Mouse (Mus musculus): ENCODE measurements at regions not wholly inside any gene's neighbourhood (a gene's known extent, or its start where the extent isn't known, plus 50 kb on each side); places are given as distances from the start of the nearest gene placed in this dataset.

GRCm38 (mm10) chr2:129911203-129911921 is 100.8 kb upstream of the Tgm3 start:
- DNase-seq (ENCODE audit: low spot score) (no peak), ATAC-seq (ENCODE audit: extremely low read depth, insufficient number of reproducible peaks, low FRiP score, poor library complexity, severe bottlenecking) (no peak)
- TF ChIP-seq CTCF (IDR thresholded peaks at IDR 0.05; ENCODE audit: low read depth, low read length) (no peak), POLR2AphosphoS5 (IDR thresholded peaks at IDR 0.05; ENCODE audit: insufficient replicate concordance, low read depth, low read length) (no peak), TAL1 (conservative IDR thresholded peaks at IDR 0.05; ENCODE audit: low read depth, low read length) (no peak), GATA1 (IDR thresholded peaks at IDR 0.05; ENCODE audit: borderline replicate concordance, low read length) (no peak), GATA2 (IDR thresholded peaks at IDR 0.05; ENCODE audit: borderline replicate concordance, low read depth, low read length) (no peak)

GRCm38 (mm10) chr2:129912556-129912955 is 99.6 kb upstream of the Tgm3 start:
- TF ChIP-seq GATA1 (IDR thresholded peaks at IDR 0.05; ENCODE audit: borderline replicate concordance, low read length): no peak
- TF ChIP-seq CTCF (IDR thresholded peaks at IDR 0.05; ENCODE audit: low read depth, low read length): no peak
- no peak for TF ChIP-seq TAL1 (conservative IDR thresholded peaks at IDR 0.05; ENCODE audit: low read depth, low read length)
- no peak for TF ChIP-seq GATA2 (IDR thresholded peaks at IDR 0.05; ENCODE audit: borderline replicate concordance, low read depth, low read length)
- no peak for TF ChIP-seq POLR2AphosphoS5 (IDR thresholded peaks at IDR 0.05; ENCODE audit: insufficient replicate concordance, low read depth, low read length)
- no peaks in the 10 kb centered on the region for H3K36me3 ChIP-seq (replicated peaks)
- no peaks in the 10 kb centered on the region for H3K9me3 ChIP-seq (replicated peaks)
- H3K27me3 ChIP-seq (ENCODE audit: insufficient read depth, low read length): peaks cover 8% of the 10 kb centered on the region
- no peak for ATAC-seq (ENCODE audit: extremely low read depth, insufficient number of reproducible peaks, low FRiP score, poor library complexity, severe bottlenecking)
- DNase-seq (ENCODE audit: low spot score): no peak
- H3K4me1 ChIP-seq (ENCODE audit: insufficient read depth, low read depth, low read length): no peaks in the 10 kb centered on the region
- no peak overlapping the region for H3K4me3 ChIP-seq (ENCODE audit: low read depth, low read length)

More at GRCm38 (mm10) chr2:129911203-129911921, 100.8 kb upstream of the Tgm3 start:
- Histone ChIP-seq H3K27me3 (ENCODE audit: insufficient read depth, low read length) (peaks cover 8% of the 10 kb centered on the region), H3K9me3 (replicated peaks) (no peaks in the 10 kb centered on the region), H3K36me3 (replicated peaks) (no peaks in the 10 kb centered on the region), H3K4me1 (ENCODE audit: insufficient read depth, low read depth, low read length) (no peaks in the 10 kb centered on the region), H3K4me3 (ENCODE audit: low read depth, low read length) (no peak overlapping the region)

GRCm38 (mm10) chr2:129914261-129914660 is 97.9 kb upstream of the Tgm3 start:
- ATAC-seq (ENCODE audit: extremely low read depth, insufficient number of reproducible peaks, low FRiP score, poor library complexity, severe bottlenecking): no peak

DNA sequence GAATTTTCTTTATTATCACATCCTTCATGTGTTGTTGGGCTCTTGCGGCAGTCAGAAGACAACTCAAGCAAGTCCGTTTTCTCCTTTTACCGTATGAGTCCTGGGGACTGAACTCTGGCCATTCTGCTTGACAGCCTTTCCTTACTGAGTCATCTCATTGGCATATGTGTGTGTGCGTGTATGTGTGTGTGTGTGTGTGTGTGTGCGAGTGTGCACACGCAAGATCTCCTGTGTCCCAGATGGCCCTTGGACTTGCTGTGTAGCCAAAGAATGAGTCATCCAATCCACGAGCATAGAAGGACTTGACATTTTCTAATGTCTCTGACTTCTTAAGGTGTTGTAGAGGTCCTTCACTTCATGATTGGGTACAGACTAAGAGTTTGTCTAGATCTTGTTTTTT is 95.7 kb upstream of the Tgm3 start:
- TF ChIP-seq CTCF (IDR thresholded peaks at IDR 0.05; ENCODE audit: low read depth, low read length) (no peak), GATA1 (IDR thresholded peaks at IDR 0.05; ENCODE audit: borderline replicate concordance, low read length) (no peak), GATA2 (IDR thresholded peaks at IDR 0.05; ENCODE audit: borderline replicate concordance, low read depth, low read length) (no peak), TAL1 (conservative IDR thresholded peaks at IDR 0.05; ENCODE audit: low read depth, low read length) (no peak), POLR2AphosphoS5 (IDR thresholded peaks at IDR 0.05; ENCODE audit: insufficient replicate concordance, low read depth, low read length) (no peak)
- DNase-seq (ENCODE audit: low spot score) (no peak), ATAC-seq (ENCODE audit: extremely low read depth, insufficient number of reproducible peaks, low FRiP score, poor library complexity, severe bottlenecking) (no peak)
- Histone ChIP-seq H3K36me3 (replicated peaks) (no peaks in the 10 kb centered on the region), H3K4me3 (ENCODE audit: low read depth, low read length) (no peak overlapping the region), H3K27me3 (ENCODE audit: insufficient read depth, low read length) (no peaks in the 10 kb centered on the region), H3K4me1 (ENCODE audit: insufficient read depth, low read depth, low read length) (no peaks in the 10 kb centered on the region), H3K9me3 (replicated peaks) (no peaks in the 10 kb centered on the region)

More at GRCm38 (mm10) chr2:129914261-129914660, 97.9 kb upstream of the Tgm3 start:
- no peak for DNase-seq (ENCODE audit: low spot score)
- no peaks in the 10 kb centered on the region for H3K9me3 ChIP-seq (replicated peaks)
- H3K27me3 ChIP-seq (ENCODE audit: insufficient read depth, low read length): peaks cover 2% of the 10 kb centered on the region
- H3K36me3 ChIP-seq (replicated peaks): no peaks in the 10 kb centered on the region
- no peaks in the 10 kb centered on the region for H3K4me1 ChIP-seq (ENCODE audit: insufficient read depth, low read depth, low read length)
- H3K4me3 ChIP-seq (ENCODE audit: low read depth, low read length): no peak overlapping the region
- no peak for TF ChIP-seq POLR2AphosphoS5 (IDR thresholded peaks at IDR 0.05; ENCODE audit: insufficient replicate concordance, low read depth, low read length)
- TF ChIP-seq TAL1 (conservative IDR thresholded peaks at IDR 0.05; ENCODE audit: low read depth, low read length): no peak
- TF ChIP-seq GATA2 (IDR thresholded peaks at IDR 0.05; ENCODE audit: borderline replicate concordance, low read depth, low read length): no peak
- no peak for TF ChIP-seq CTCF (IDR thresholded peaks at IDR 0.05; ENCODE audit: low read depth, low read length)
- no peak for TF ChIP-seq GATA1 (IDR thresholded peaks at IDR 0.05; ENCODE audit: borderline replicate concordance, low read length)

DNA sequence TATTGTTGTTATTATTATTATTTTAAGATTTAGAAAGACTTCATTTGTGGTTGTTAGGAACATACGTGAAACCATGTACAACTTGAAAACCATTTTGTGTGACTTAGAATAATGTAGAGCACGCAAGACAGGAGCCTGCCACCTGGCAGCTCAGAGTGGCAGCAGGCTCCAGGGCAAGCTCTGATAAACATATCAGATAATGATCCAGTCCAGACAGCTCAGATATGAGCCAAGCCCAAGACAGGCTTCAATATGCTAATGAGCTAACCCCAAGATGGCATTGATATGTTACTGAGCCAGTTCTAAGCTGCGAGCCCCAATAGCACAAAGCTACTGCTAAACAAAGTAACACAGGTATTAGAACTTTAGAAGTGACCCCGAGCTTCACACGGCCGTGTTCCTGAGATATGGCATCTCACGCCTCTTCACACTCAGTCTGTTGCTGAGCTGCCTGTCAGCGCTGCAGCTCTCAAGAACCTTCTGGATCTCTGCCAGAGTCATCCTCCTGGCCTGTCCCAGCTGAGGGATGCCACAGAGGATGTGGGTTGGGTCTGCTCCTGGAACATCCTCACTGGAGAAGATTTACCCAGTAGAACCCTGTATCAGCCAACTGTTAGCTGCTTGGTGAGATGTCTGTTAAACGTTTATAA is 93.9 kb upstream of the Tgm3 start:
- H3K4me1 ChIP-seq (ENCODE audit: insufficient read depth, low read depth, low read length): no peaks in the 10 kb centered on the region
- no peak for DNase-seq (ENCODE audit: low spot score)
- H3K36me3 ChIP-seq (replicated peaks): no peaks in the 10 kb centered on the region
- H3K4me3 ChIP-seq (ENCODE audit: low read depth, low read length): no peak overlapping the region
- H3K9me3 ChIP-seq (replicated peaks): no peaks in the 10 kb centered on the region
- no peak for ATAC-seq (ENCODE audit: extremely low read depth, insufficient number of reproducible peaks, low FRiP score, poor library complexity, severe bottlenecking)
- TF ChIP-seq GATA2 (IDR thresholded peaks at IDR 0.05; ENCODE audit: borderline replicate concordance, low read depth, low read length) (no peak), POLR2AphosphoS5 (IDR thresholded peaks at IDR 0.05; ENCODE audit: insufficient replicate concordance, low read depth, low read length) (no peak), TAL1 (conservative IDR thresholded peaks at IDR 0.05; ENCODE audit: low read depth, low read length) (no peak), CTCF (IDR thresholded peaks at IDR 0.05; ENCODE audit: low read depth, low read length) (no peak), GATA1 (IDR thresholded peaks at IDR 0.05; ENCODE audit: borderline replicate concordance, low read length) (no peak)
- H3K27me3 ChIP-seq (ENCODE audit: insufficient read depth, low read length): peaks cover 2% of the 10 kb centered on the region; the same call in 1 of the 2 replicates

DNA sequence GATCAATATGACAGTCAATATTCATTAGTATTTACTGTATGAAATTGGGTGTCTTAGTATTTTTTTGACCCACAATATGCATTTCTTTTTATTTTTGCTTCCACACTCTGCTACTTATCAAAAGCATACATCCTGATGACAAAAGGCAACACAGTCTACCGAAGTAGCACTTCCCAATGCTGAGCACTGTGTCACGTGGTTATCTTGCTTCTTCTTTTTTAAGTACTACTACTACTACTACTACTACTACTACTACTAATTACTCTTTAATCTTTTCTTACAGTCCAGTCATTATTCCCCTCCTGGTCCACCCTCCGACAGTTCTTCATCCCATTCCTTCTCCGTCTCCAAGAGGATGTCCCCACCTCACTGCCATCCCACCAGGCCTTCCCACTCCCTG is 92.6 kb upstream of the Tgm3 start:
- TF ChIP-seq CTCF (IDR thresholded peaks at IDR 0.05; ENCODE audit: low read depth, low read length) (no peak), GATA1 (IDR thresholded peaks at IDR 0.05; ENCODE audit: borderline replicate concordance, low read length) (no peak), POLR2AphosphoS5 (IDR thresholded peaks at IDR 0.05; ENCODE audit: insufficient replicate concordance, low read depth, low read length) (no peak), GATA2 (IDR thresholded peaks at IDR 0.05; ENCODE audit: borderline replicate concordance, low read depth, low read length) (no peak), TAL1 (conservative IDR thresholded peaks at IDR 0.05; ENCODE audit: low read depth, low read length) (no peak)
- ATAC-seq (ENCODE audit: extremely low read depth, insufficient number of reproducible peaks, low FRiP score, poor library complexity, severe bottlenecking): no peak
- no peak for DNase-seq (ENCODE audit: low spot score)
- Histone ChIP-seq H3K27me3 (ENCODE audit: insufficient read depth, low read length) (peaks cover 2% of the 10 kb centered on the region; the same call in 1 of the 2 replicates), H3K4me3 (ENCODE audit: low read depth, low read length) (no peak overlapping the region), H3K4me1 (ENCODE audit: insufficient read depth, low read depth, low read length) (no peaks in the 10 kb centered on the region), H3K9me3 (replicated peaks) (no peaks in the 10 kb centered on the region), H3K36me3 (replicated peaks) (no peaks in the 10 kb centered on the region)
